Mouse (Mus musculus) heart, embryonic 13.5 days (tissue): ENCODE measurements around the gene Smoc2. TPM values are rescaled to one million over a fixed set of nuclear protein-coding genes. Genes with fewer than 3 reads are reported as not detected.

Source experiments
- ATAC-seq: fragments of 200-750 bp; cut with Nextera tagmentation; 2 replicates; pipeline ENCODE4 v1.8.0; 2017; ENCODE audit warnings: moderate TSS enrichment; ENCODE audit not compliant: insufficient number of reproducible peaks, low FRiP score, low TSS enrichment; ENCODE audit errors: extremely low read depth
- H3K27ac ChIP-seq: fragments of 300-500 bp; sonication (generic); replicated peaks from 2 replicates; pipeline ENCODE4 v1.5.1; 2015; ENCODE audit warnings: moderate library complexity, mild to moderate bottlenecking, inconsistent platforms
- H3K27me3 ChIP-seq: fragments of 300-500 bp; sonication (generic); replicated peaks from 2 replicates; pipeline ENCODE4 v1.6.1; 2015; ENCODE audit warnings: mild to moderate bottlenecking, inconsistent platforms
- H3K36me3 ChIP-seq: fragments of 300-500 bp; sonication (generic); 2 replicates; pipeline ENCODE4 v1.6.1; 2015; ENCODE audit warnings: mild to moderate bottlenecking, inconsistent platforms
- H3K4me1 ChIP-seq: fragments of 300-500 bp; sonication (generic); 2 replicates; pipeline ENCODE4 v1.6.1; 2015; ENCODE audit warnings: inconsistent platforms
- H3K4me2 ChIP-seq: fragments of 300-500 bp; sonication (generic); 2 replicates; pipeline ENCODE4 v1.6.1; 2015; ENCODE audit warnings: inconsistent platforms, mild to moderate bottlenecking, moderate library complexity
- H3K4me3 ChIP-seq: fragments of 300-500 bp; sonication (generic); 2 replicates; pipeline ENCODE4 v1.5.1; 2015; ENCODE audit warnings: moderate library complexity, mild to moderate bottlenecking, inconsistent platforms
- H3K9ac ChIP-seq: fragments of 300-500 bp; sonication (generic); 2 replicates; pipeline ENCODE4 v1.6.1; 2015; ENCODE audit warnings: inconsistent platforms, mild to moderate bottlenecking, moderate library complexity
- H3K9me3 ChIP-seq: fragments of 300-500 bp; sonication (generic); 2 replicates; pipeline ENCODE4 v1.6.1; 2016; ENCODE audit warnings: inconsistent platforms
- WGBS: fragments of 180-500 bp; shearing (Covaris S2); methylation state at CpG from one replicate; pipeline ENCODE4 v1.1.7; 2015; ENCODE audit warnings: mixed read lengths; 5-methylcytosine and 5-hydroxymethylcytosine counted together
- polyA plus RNA-seq: library from polyadenylated mRNA; unstranded; fragments of >200 nt; fragmentation: Nextera tagmentation; extraction: Ambion mirVana; gene quantifications from 2 replicates; pipeline ENCODE4 v1.2.1, GENCODE M21; 2015

Smoc2 gene
- polyA plus RNA-seq, 1 experiment from 2014 or later: 48.1 TPM

DNA sequence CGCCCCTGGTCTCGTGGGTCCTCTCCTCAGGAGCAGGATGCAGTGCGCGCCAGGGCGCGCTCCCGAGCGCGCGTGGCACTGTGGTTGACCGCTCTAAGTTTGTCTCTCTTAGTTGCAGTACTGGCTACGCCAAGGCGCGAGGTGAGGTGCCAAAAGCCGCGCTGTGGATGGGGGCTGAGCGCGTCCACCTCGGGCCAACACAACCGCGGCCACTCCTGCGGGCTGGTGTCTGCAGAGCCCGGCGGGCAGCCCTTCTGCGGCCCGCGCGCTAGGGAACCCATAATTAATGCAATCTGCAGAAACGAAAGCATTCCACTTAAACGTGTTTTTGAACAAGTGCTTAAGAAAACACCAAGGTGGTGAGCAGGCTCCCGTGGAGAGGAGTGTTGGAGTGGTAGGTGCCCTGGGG, 1.1 kb downstream of the Smoc2 start:
- ATAC-seq: no peak; the same call in 1 of the 2 replicates
- WGBS: 2% methylated on average over 31 of the region's 31 CpGs
- peaks cover 98% of the 10 kb centered on the region for H3K27me3 ChIP-seq

DNA sequence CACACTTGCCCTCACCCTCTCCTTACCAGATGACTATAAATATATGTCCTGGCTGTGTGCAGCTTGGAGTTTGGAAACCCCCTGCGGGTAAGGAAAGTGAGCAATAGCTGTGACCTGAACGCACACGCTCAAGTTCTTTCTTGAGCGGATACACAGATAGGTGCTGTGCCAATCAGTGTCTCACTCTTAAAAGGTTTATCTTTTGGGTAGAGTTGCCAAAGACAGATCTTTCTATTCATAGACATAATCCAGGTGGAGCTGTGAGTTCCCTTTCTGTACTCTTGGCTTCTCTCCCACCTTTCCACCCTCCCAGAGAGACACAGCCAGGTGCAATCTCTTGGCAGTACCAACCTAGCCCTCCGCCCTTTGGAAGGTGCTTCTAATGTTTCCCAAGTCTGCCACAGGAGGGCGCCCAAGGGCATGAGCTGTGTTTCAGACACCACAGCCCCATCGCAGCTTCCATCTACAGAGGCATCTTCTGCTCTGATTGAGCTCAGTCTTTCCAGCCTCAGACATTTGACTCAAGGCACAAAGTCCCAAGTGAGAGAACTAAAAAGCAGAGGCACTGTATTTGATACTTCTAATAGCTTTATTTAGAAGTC, 8.8 kb downstream of the Smoc2 start:
- Histone ChIP-seq H3K4me1 (no peaks in the 10 kb centered on the region), H3K9ac (no peak overlapping the region), H3K4me3 (no peak overlapping the region), H3K9me3 (no peaks in the 10 kb centered on the region), H3K27me3 (peaks cover 94% of the 10 kb centered on the region), H3K4me2 (no peak overlapping the region), H3K27ac (no peak overlapping the region), H3K36me3 (no peaks in the 10 kb centered on the region)
- ATAC-seq: no peak
- 39% methylated on average over 7 of the region's 7 CpGs for WGBS

More for the DNA sequence above, 1.1 kb downstream of the Smoc2 start:
- H3K27ac ChIP-seq: peak overlapping the region; percentile 49; the same call in 1 of the 2 replicates
- no peaks in the 10 kb centered on the region for H3K36me3 ChIP-seq
- no peaks in the 10 kb centered on the region for H3K9me3 ChIP-seq
- peaks cover 24% of the 10 kb centered on the region for H3K4me1 ChIP-seq
- H3K4me3 ChIP-seq: peak overlapping the region; percentile 58
- H3K4me2 ChIP-seq: peak overlapping the region; percentile 82
- peak overlapping the region; percentile 38 for H3K9ac ChIP-seq

DNA sequence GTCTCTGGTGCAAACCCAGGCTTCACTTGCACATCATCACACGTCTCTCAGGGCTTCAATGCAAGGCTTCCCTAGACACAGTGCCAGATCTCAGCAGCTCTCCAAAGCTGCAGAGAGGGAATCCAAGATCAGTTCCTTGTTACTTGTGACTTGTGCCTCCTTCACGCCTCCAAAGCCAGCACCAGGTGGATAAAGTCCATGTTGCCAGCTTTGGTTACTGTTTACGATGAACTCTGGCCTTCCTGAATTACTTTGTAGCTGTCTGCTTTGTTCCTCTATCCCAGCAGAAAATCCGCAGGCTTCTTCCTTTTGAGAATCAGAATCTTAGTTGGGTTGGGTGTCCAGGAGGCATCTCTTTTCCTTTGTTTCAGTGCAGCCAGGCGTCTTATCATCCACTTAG, 14.3 kb downstream of the Smoc2 start:
- Histone ChIP-seq H3K4me3 (no peak overlapping the region), H3K27ac (no peak overlapping the region), H3K9me3 (no peaks in the 10 kb centered on the region), H3K4me2 (no peak overlapping the region), H3K9ac (no peak overlapping the region), H3K4me1 (no peaks in the 10 kb centered on the region), H3K27me3 (peaks cover 78% of the 10 kb centered on the region), H3K36me3 (no peaks in the 10 kb centered on the region)
- 68% methylated on average over 5 of the region's 5 CpGs for WGBS
- no peak for ATAC-seq

DNA sequence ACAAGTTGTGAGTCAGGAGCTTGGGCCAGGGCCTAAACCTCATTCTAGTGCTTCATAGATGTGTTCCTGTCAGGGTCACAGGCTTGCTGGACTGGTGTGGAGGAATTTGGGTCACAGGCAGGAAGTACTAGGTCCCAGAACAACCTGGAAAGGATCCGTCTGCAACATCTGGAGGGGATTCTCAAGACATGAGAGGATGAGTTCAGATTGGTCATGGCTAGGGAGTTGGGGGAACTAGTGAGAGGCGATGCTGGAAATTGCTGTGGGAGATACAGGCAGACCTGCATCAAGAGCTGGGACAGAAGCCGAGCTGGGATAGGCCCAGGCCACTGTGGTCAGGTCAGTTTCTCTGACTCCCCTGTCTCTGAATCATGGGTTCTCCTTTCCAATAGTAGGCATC, 15.8 kb downstream of the Smoc2 start:
- ATAC-seq: no peak
- Histone ChIP-seq H3K9ac (no peak overlapping the region), H3K4me2 (no peak overlapping the region), H3K4me1 (no peaks in the 10 kb centered on the region), H3K27me3 (peaks cover 68% of the 10 kb centered on the region), H3K4me3 (no peak overlapping the region), H3K27ac (no peak overlapping the region), H3K9me3 (no peaks in the 10 kb centered on the region), H3K36me3 (no peaks in the 10 kb centered on the region)
- 72% methylated on average over 3 of the region's 3 CpGs for WGBS

DNA sequence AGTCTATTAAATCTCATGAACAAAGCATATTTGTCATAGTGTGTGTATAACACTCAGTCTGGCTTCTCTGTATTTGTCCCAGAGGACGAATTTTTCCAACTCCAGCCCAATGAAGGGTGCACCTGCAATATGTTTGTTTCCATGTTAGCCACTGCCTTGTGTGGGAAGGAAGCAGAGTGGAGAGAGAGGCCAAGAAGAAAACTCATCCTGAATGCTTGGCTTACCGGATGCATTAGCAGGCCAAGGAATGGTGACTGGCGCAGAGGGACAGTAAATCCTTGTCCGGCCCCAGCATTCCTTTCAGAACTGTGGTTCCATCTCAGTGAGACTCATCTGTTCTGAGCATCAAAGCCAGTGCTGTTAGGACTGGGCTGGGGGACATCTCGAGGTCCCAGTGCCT, 21.1 kb downstream of the Smoc2 start:
- Histone ChIP-seq H3K36me3 (no peaks in the 10 kb centered on the region), H3K27me3 (peaks cover 33% of the 10 kb centered on the region), H3K4me3 (no peak overlapping the region), H3K4me1 (no peaks in the 10 kb centered on the region), H3K9ac (no peak overlapping the region), H3K9me3 (peaks cover 6% of the 10 kb centered on the region; the same call in 1 of the 2 replicates), H3K27ac (no peak overlapping the region), H3K4me2 (no peak overlapping the region)
- WGBS: 75% methylated on average over 5 of the region's 5 CpGs
- no peak for ATAC-seq

DNA sequence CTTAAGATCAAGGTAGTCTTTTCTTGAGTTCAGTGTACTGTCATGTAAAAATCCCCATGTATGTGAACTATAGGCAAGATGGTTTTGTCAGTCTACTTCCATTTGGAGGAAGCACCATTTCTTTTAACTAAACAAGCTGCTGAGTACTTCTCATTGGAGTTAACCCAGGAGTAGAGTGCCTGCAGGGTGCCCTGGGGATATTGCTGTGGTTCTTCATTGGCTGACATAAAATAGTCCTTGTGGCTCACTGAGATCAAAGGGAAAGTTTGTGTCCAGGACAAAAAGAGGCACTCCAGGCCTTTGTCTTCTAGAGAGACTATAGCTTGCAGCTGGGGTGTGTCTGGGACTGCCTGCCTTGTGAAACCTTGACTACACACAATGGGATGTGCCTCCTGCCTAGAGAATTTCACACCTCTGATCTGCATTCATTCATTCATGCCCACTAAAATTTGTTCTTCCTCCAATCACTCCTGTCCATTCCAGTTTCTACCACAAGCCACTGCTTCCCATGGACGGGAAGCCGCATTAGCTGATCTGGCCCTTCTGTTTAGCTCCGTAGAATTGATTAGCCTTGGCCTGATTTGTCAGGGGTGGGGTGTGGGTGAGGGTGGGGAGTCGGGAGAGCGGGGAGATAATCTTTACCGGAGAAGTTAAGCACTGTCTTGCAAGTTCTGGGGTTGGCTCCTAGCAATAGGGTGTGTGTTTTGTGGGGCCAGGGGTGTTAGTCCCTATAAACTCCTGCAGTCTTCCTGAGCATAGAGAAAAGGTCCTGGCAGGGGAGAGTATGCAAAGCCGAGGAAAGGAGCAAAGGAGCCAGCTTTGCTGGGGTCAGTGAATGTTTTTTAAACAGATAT, 22.4 kb downstream of the Smoc2 start:
- Histone ChIP-seq H3K9ac (no peak overlapping the region), H3K36me3 (no peaks in the 10 kb centered on the region), H3K27me3 (peaks cover 36% of the 10 kb centered on the region), H3K27ac (no peak overlapping the region), H3K4me3 (no peak overlapping the region), H3K9me3 (peaks cover 6% of the 10 kb centered on the region; the same call in 1 of the 2 replicates), H3K4me2 (no peak overlapping the region), H3K4me1 (no peaks in the 10 kb centered on the region)
- WGBS: 36% methylated on average over 7 of the region's 7 CpGs
- no peak for ATAC-seq

DNA sequence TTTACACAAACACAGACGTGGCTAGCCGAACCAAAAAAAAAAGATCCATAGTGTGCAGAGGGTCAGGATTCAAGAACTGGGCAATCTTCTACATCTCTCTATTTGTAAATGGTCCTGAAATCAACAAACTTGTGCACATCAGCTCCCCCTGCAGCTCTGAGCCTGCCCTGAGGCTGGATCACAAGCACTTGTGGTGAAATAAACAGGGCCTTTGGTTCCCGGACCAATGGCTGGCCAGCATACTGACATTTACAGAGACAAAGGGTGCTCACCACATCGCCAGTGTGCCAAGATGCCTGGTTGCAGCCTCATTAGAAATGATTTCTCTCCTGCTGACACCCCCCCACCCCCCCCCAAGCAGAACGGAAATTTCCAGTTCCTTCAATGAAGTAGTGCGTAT, 23.1 kb downstream of the Smoc2 start:
- 49% methylated on average over 6 of the region's 6 CpGs for WGBS
- H3K4me3 ChIP-seq: no peak overlapping the region
- H3K27me3 ChIP-seq: peaks cover 42% of the 10 kb centered on the region
- no peaks in the 10 kb centered on the region for H3K4me1 ChIP-seq
- no peak for ATAC-seq
- H3K4me2 ChIP-seq: no peak overlapping the region
- no peak overlapping the region for H3K27ac ChIP-seq
- no peaks in the 10 kb centered on the region for H3K36me3 ChIP-seq
- peaks cover 6% of the 10 kb centered on the region; the same call in 1 of the 2 replicates for H3K9me3 ChIP-seq
- H3K9ac ChIP-seq: no peak overlapping the region

DNA sequence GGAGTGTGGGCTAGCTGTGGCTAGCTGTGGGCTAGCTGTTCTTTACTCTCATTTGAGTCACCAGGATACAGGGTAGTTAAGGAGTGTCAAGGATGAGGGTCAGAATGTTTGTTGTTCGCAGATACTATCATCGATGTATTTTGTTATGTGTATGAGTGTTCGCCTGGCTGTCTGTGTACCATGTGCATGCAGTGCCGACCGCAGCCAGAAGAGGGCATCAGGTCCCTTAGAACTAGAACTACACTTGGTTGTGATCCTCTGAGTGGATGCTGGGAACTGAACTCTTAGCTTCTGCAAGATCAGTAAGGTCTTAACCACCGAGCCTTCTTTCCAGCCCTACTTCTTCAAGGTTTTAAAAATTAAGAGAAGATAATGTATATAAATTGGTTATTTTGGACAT, 24.4 kb downstream of the Smoc2 start:
- Histone ChIP-seq H3K4me3 (no peak overlapping the region), H3K9ac (no peak overlapping the region), H3K4me2 (no peak overlapping the region), H3K27me3 (peaks cover 38% of the 10 kb centered on the region), H3K27ac (no peak overlapping the region), H3K36me3 (no peaks in the 10 kb centered on the region), H3K4me1 (no peaks in the 10 kb centered on the region), H3K9me3 (peaks cover 6% of the 10 kb centered on the region; the same call in 1 of the 2 replicates)
- ATAC-seq: no peak
- 94% methylated on average over 6 of the region's 6 CpGs for WGBS

DNA sequence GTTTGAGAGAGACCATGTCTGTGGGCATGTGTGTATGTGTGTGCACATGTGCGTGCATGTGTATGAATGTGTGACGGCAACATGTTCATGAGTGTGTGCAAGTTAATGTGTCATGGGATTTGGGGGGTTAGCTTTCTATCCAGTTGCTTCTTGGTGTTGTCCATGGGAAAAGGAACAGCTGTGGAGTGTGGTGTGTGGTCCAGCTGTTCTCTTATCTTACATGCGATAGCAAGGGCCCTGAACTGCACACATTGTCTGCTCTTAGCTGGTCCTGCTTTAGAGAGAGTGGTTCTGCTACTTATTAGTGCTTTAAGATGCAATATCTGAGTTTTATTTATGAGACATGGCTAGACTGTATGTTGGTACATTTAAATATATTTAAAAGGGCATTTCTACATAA, 30.6 kb downstream of the Smoc2 start:
- H3K9me3 ChIP-seq: no peaks in the 10 kb centered on the region
- no peak for ATAC-seq
- 68% methylated on average over 3 of the region's 3 CpGs for WGBS
- H3K4me1 ChIP-seq: no peaks in the 10 kb centered on the region; the same call in 1 of the 2 replicates
- H3K27ac ChIP-seq: no peak overlapping the region
- H3K4me3 ChIP-seq: no peak overlapping the region
- H3K27me3 ChIP-seq: peaks cover 48% of the 10 kb centered on the region
- H3K4me2 ChIP-seq: no peak overlapping the region
- no peaks in the 10 kb centered on the region for H3K36me3 ChIP-seq
- H3K9ac ChIP-seq: no peak overlapping the region

DNA sequence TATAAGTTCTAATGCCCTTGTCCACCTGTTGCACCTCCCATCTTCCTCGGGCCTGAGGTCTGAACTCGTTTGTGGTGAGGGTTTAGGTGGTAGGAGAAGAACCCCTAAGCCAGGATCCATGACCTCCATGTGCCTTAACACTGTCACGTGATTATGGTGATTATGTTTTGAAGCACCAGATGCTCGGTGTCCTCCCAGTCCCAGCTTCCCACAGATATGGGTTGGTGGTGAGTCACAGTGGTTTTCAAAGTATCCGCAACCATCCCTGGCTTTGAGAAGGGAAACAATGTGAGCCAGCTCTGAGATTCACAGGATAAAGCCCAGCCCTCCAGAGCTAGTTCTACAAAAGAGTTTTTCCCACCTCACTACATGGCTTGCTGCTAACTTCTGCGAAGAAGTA, 33.1 kb downstream of the Smoc2 start:
- Histone ChIP-seq H3K27ac (no peak overlapping the region), H3K4me2 (no peak overlapping the region), H3K4me3 (no peak overlapping the region), H3K4me1 (peaks cover 6% of the 10 kb centered on the region), H3K9ac (no peak overlapping the region), H3K9me3 (no peaks in the 10 kb centered on the region), H3K36me3 (no peaks in the 10 kb centered on the region), H3K27me3 (peaks cover 31% of the 10 kb centered on the region)
- ATAC-seq: no peak
- 67% methylated on average over 6 of the region's 6 CpGs for WGBS

DNA sequence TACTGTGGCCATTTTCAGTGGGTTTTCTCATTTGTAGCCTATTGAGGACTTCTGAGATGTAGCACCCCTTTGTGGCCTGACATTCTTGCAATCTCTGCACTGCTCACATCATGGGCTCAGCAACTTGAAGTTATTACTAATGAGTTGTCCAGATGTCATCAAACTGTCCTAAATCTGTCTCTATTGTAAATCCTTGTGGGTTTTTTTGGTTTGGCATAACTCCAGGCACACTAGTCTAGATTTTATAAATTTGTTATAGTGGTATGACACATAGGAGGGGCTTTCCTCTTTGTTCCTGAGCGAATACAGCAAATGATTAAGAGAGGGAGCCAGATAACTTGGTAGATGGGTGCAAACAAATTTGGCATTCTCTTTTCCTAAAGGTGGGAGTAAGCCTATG, 35.0 kb downstream of the Smoc2 start:
- WGBS: 75% methylated on average over 1 of the region's 1 CpGs
- H3K4me1 ChIP-seq: peaks cover 10% of the 10 kb centered on the region
- peaks cover 24% of the 10 kb centered on the region for H3K27me3 ChIP-seq
- no peaks in the 10 kb centered on the region for H3K9me3 ChIP-seq
- H3K9ac ChIP-seq: no peak overlapping the region
- H3K36me3 ChIP-seq: no peaks in the 10 kb centered on the region
- no peak overlapping the region for H3K4me3 ChIP-seq
- H3K27ac ChIP-seq: no peak overlapping the region
- ATAC-seq: no peak
- H3K4me2 ChIP-seq: no peak overlapping the region
